Mouse (Mus musculus): ENCODE measurements around the gene Cyren. TPM values are rescaled to one million over a fixed set of nuclear protein-coding genes. Genes with fewer than 3 reads are reported as not detected.
A peak's percentile ranks its signal among the peaks of the same experiment; 100 is the strongest.

The Cyren gene
- polyA plus RNA-seq, 1 experiment: 7.9 TPM

- H3K4me3 ChIP-seq (ENCODE audit: insufficient read depth, poor library complexity, severe bottlenecking): no peak overlapping the region
- TF ChIP-seq MYOG (IDR thresholded peaks at IDR 0.05; ENCODE audit: control insufficient read depth, extremely low read depth, insufficient read length) (no peak), MYOD1 (IDR thresholded peaks at IDR 0.05; ENCODE audit: control insufficient read depth, insufficient read length, low read depth) (no peak), USF1 (IDR thresholded peaks at IDR 0.05; ENCODE audit: low read depth) (no peak), CEBPB (IDR thresholded peaks at IDR 0.05; ENCODE audit: low read depth) (no peak), FOSL1 (IDR thresholded peaks at IDR 0.05; ENCODE audit: insufficient read depth, low read length, poor library complexity, severe bottlenecking) (no peak), CTCF (IDR thresholded peaks at IDR 0.05; ENCODE audit: control insufficient read depth, insufficient read depth, insufficient read length) (no peak), MAX (IDR thresholded peaks at IDR 0.05) (no peak)
- H3K79me2 ChIP-seq (ENCODE audit: control insufficient read depth, insufficient read depth): peaks cover 23% of the 10 kb centered on the region
- peaks cover 23% of the 10 kb centered on the region for H3K36me3 ChIP-seq (ENCODE audit: control insufficient read depth, insufficient read depth)
- peaks cover 3% of the 10 kb centered on the region for H3K79me3 ChIP-seq (ENCODE audit: low read depth)
- no peaks in the 10 kb centered on the region for H3K27me3 ChIP-seq (ENCODE audit: control insufficient read depth, insufficient read depth, insufficient read length)
- no peak overlapping the region for H3ac ChIP-seq (ENCODE audit: control insufficient read depth, insufficient read length, low read depth)
Observed at GRCm38 (mm10) chr6:34875268-34875761, 2.5 kb downstream of the Cyren start.

DNA sequence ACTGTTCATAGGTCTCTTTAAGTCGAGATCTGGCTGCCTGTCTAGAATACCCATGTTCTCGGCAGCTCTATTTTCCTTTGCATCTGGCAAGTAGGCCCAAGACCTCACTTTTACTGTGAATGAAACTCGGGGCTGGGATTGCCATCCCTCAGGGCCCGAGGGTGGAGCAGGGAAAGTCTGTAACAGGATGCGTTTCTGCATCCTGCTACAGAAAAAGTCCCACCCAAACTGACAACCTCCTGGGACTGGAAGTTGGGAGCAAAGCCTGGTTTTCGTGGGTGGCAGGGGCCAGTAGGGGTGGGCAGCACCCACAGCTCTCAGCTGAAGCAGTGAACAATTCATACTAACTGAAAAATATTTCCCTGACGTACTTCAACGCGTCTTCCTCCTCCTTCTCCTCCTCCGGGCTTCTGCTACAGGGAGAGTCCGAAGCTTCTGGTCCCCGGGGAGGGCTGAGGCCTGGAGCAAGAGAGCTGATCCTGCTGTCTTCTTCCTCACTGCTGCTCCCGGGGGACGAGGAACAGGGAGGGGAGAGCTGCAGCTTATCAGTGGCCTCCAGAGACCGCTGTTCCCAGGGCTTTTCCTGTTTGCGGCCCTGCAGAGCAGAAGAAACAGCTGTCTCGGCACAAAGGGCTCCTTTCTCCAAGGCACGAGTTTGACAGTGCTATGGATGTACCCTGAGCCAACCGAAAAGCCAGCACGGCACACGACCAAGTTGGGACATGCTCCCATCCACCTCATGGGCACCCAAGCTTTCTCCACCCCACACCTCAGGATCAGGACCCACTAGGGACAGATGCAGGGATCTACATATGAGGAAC lies 3.5 kb downstream of the Cyren start:
- H3K36me3 ChIP-seq (ENCODE audit: control insufficient read depth, insufficient read depth): peaks cover 23% of the 10 kb centered on the region
- H3K79me3 ChIP-seq (ENCODE audit: low read depth): peaks cover 3% of the 10 kb centered on the region
- no peak overlapping the region for H3K4me3 ChIP-seq (ENCODE audit: insufficient read depth, poor library complexity, severe bottlenecking)
- no peaks in the 10 kb centered on the region for H3K27me3 ChIP-seq (ENCODE audit: control insufficient read depth, insufficient read depth, insufficient read length)
- no peak for TF ChIP-seq USF1 (IDR thresholded peaks at IDR 0.05; ENCODE audit: low read depth)
- no peak for TF ChIP-seq CEBPB (IDR thresholded peaks at IDR 0.05; ENCODE audit: low read depth)
- peak; percentile 36 for TF ChIP-seq MYOD1 (IDR thresholded peaks at IDR 0.05; ENCODE audit: control insufficient read depth, insufficient read length, low read depth)
- H3K79me2 ChIP-seq (ENCODE audit: control insufficient read depth, insufficient read depth): peaks cover 23% of the 10 kb centered on the region
- peak overlapping the region; percentile 27 for H3ac ChIP-seq (ENCODE audit: control insufficient read depth, insufficient read length, low read depth)

- Histone ChIP-seq H3K79me2 (ENCODE audit: control insufficient read depth, insufficient read depth) (peaks cover 23% of the 10 kb centered on the region), H3ac (ENCODE audit: control insufficient read depth, insufficient read length, low read depth) (no peak overlapping the region), H3K27me3 (ENCODE audit: control insufficient read depth, insufficient read depth, insufficient read length) (no peaks in the 10 kb centered on the region), H3K36me3 (ENCODE audit: control insufficient read depth, insufficient read depth) (peaks cover 23% of the 10 kb centered on the region), H3K4me3 (ENCODE audit: insufficient read depth, poor library complexity, severe bottlenecking) (no peak overlapping the region), H3K79me3 (ENCODE audit: low read depth) (peaks cover 3% of the 10 kb centered on the region)
- TF ChIP-seq USF1 (IDR thresholded peaks at IDR 0.05; ENCODE audit: low read depth): no peak
- TF ChIP-seq CTCF (IDR thresholded peaks at IDR 0.05; ENCODE audit: control insufficient read depth, insufficient read depth, insufficient read length): no peak
- no peak for TF ChIP-seq CEBPB (IDR thresholded peaks at IDR 0.05; ENCODE audit: low read depth)
- TF ChIP-seq MYOD1 (IDR thresholded peaks at IDR 0.05; ENCODE audit: control insufficient read depth, insufficient read length, low read depth): no peak
- no peak for TF ChIP-seq FOSL1 (IDR thresholded peaks at IDR 0.05; ENCODE audit: insufficient read depth, low read length, poor library complexity, severe bottlenecking)
- TF ChIP-seq MAX (IDR thresholded peaks at IDR 0.05): no peak
- no peak for TF ChIP-seq MYOG (IDR thresholded peaks at IDR 0.05; ENCODE audit: control insufficient read depth, extremely low read depth, insufficient read length)
Observed at GRCm38 (mm10) chr6:34872871-34873270, 5.0 kb downstream of the Cyren start.

GRCm38 (mm10) chr6:34871929-34872328 lies 5.9 kb downstream of the Cyren start:
- peaks cover 23% of the 10 kb centered on the region for H3K36me3 ChIP-seq (ENCODE audit: control insufficient read depth, insufficient read depth)
- TF ChIP-seq MYOG (IDR thresholded peaks at IDR 0.05; ENCODE audit: control insufficient read depth, extremely low read depth, insufficient read length) (no peak), FOSL1 (IDR thresholded peaks at IDR 0.05; ENCODE audit: insufficient read depth, low read length, poor library complexity, severe bottlenecking) (no peak), MAX (IDR thresholded peaks at IDR 0.05) (no peak), MYOD1 (IDR thresholded peaks at IDR 0.05; ENCODE audit: control insufficient read depth, insufficient read length, low read depth) (no peak), CEBPB (IDR thresholded peaks at IDR 0.05; ENCODE audit: low read depth) (no peak), USF1 (IDR thresholded peaks at IDR 0.05; ENCODE audit: low read depth) (no peak), CTCF (IDR thresholded peaks at IDR 0.05; ENCODE audit: control insufficient read depth, insufficient read depth, insufficient read length) (no peak)

DNA sequence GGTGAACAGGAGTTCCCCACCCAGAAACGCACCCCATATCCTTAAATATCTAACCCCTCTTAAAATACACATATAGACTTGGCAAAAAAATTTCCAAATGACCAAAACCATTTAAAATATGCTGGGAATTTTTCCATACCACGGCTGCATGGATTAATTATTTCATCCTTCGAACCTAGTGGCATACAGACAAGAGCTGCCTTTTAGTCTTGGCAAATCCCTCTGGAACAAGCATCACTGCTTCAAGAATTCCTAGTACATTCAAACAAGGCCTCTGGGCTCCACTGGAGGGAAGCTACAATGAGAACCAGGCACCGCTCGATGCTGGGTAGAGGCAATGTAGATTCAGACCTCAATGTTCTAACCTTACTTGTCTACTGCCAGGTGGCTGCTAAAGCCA lies 7.1 kb downstream of the Cyren start:
- H3K27me3 ChIP-seq (ENCODE audit: control insufficient read depth, insufficient read depth, insufficient read length): no peaks in the 10 kb centered on the region
- no peak for TF ChIP-seq FOSL1 (IDR thresholded peaks at IDR 0.05; ENCODE audit: insufficient read depth, low read length, poor library complexity, severe bottlenecking)
- TF ChIP-seq CTCF (IDR thresholded peaks at IDR 0.05; ENCODE audit: control insufficient read depth, insufficient read depth, insufficient read length): no peak
- no peak for TF ChIP-seq MYOG (IDR thresholded peaks at IDR 0.05; ENCODE audit: control insufficient read depth, extremely low read depth, insufficient read length)
- TF ChIP-seq USF1 (IDR thresholded peaks at IDR 0.05; ENCODE audit: low read depth): no peak
- no peak for TF ChIP-seq MYOD1 (IDR thresholded peaks at IDR 0.05; ENCODE audit: control insufficient read depth, insufficient read length, low read depth)
- TF ChIP-seq MAX (IDR thresholded peaks at IDR 0.05): no peak
- TF ChIP-seq CEBPB (IDR thresholded peaks at IDR 0.05; ENCODE audit: low read depth): no peak
- H3ac ChIP-seq (ENCODE audit: control insufficient read depth, insufficient read length, low read depth): no peak overlapping the region
- H3K79me2 ChIP-seq (ENCODE audit: control insufficient read depth, insufficient read depth): peaks cover 2% of the 10 kb centered on the region
- H3K4me3 ChIP-seq (ENCODE audit: insufficient read depth, poor library complexity, severe bottlenecking): no peak overlapping the region
- peaks cover 16% of the 10 kb centered on the region for H3K36me3 ChIP-seq (ENCODE audit: control insufficient read depth, insufficient read depth)
- H3K79me3 ChIP-seq (ENCODE audit: low read depth): no peaks in the 10 kb centered on the region

More at GRCm38 (mm10) chr6:34871929-34872328, 5.9 kb downstream of the Cyren start:
- Histone ChIP-seq H3K79me2 (ENCODE audit: control insufficient read depth, insufficient read depth) (peaks cover 14% of the 10 kb centered on the region), H3ac (ENCODE audit: control insufficient read depth, insufficient read length, low read depth) (no peak overlapping the region), H3K27me3 (ENCODE audit: control insufficient read depth, insufficient read depth, insufficient read length) (no peaks in the 10 kb centered on the region), H3K79me3 (ENCODE audit: low read depth) (no peaks in the 10 kb centered on the region), H3K4me3 (ENCODE audit: insufficient read depth, poor library complexity, severe bottlenecking) (no peak overlapping the region)

All from C2C12 (cell line).